8 mouse cellular contexts compared by ENCODE assay signal in the genomic region with DNA sequence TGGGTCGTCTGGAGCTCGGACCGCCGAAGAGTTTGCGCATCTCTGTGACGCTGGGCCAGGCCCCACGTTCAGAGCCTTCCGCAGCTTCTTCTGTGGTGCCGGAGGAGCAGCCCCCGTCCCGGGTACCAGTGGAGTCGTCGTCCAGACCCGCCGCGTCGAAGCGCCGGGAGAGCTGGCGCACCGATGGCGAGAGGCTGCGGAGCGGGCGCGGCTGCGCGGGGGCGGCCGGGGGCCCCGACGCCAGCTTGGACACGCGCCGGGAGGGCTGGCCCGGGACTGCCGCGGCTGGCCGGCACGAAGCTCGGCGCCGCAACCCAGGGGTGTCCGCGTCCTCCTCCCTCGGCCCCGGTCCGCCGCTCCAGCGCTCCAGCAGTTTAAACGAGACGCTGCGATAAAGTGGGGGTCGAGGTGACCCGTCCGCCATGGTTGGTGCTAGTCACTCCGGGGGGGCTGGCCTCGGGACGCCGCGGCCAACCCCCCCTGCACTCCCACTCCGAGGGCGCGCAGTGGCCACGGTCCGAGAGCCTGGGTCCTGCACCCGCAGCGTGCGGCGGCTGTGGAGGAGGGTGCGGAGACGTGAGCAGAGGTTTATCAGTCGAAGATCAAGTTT. TPM values are rescaled to one million over a fixed set of nuclear protein-coding genes. Genes with fewer than 3 reads are reported as not detected.
A peak's percentile ranks its signal among the peaks of the same experiment; 100 is the strongest.
DNase-seq lines count a peak whose midpoint lies in the region; ATAC-seq lines count a peak whose summit lies in the region.

No protein-coding gene starts in this region.

- peak overlapping the region; percentile 94 for H3K4me2 ChIP-seq in intestine, embryonic 14.5 days (ENCODE audit: low read length)
- peak overlapping the region; percentile 88 for H3K4me2 ChIP-seq in midbrain, embryonic 12.5 days (replicated peaks)

- under 1% methylated on average over 72 of the region's 73 CpGs for WGBS in intestine, embryonic 14.5 days
- WGBS in midbrain, embryonic 12.5 days, result 1% methylated on average over 73 of the region's 73 CpGs

- H3K36me3 ChIP-seq in intestine, embryonic 14.5 days (ENCODE audit: control insufficient read depth, insufficient read depth, low read length), result peaks cover 14% of the 10 kb centered on the region; the same call in 1 of the 2 replicates
- H3K36me3 ChIP-seq in midbrain, embryonic 12.5 days, result no peaks in the 10 kb centered on the region

- no peaks in the 10 kb centered on the region for H3K27me3 ChIP-seq in intestine, embryonic 14.5 days (replicated peaks; ENCODE audit: control insufficient read depth, insufficient read depth, low read length)
- H3K27me3 ChIP-seq in midbrain, embryonic 12.5 days, result peaks cover 37% of the 10 kb centered on the region

- H3K4me1 ChIP-seq in intestine, embryonic 14.5 days (replicated peaks; ENCODE audit: control insufficient read depth, insufficient read depth, low read length), result peaks cover 45% of the 10 kb centered on the region
- peaks cover 65% of the 10 kb centered on the region for H3K4me1 ChIP-seq in midbrain, embryonic 12.5 days

- peak overlapping the region; percentile 81 for H3K4me3 ChIP-seq in intestine, embryonic 14.5 days (ENCODE audit: low read depth, low read length)
- H3K4me3 ChIP-seq in midbrain, embryonic 12.5 days, result peak overlapping the region; percentile 57

- no peak for ATAC-seq in CD4-positive, CD25-positive, alpha-beta regulatory T cell, adult 4 months
- peak; percentile 13 for ATAC-seq in intestine, embryonic 14.5 days (replicated peaks; ENCODE audit: low FRiP score, low TSS enrichment, low read depth)
- peak; percentile 1; the same call in 1 of the 2 replicates for ATAC-seq in midbrain, embryonic 12.5 days (ENCODE audit: low FRiP score, low read depth)
- no peak for ATAC-seq in megakaryocyte progenitor cell, adult 5-6 weeks (replicated peaks; ENCODE audit: poor library complexity)

- H3K27ac ChIP-seq in intestine, embryonic 14.5 days (ENCODE audit: low read depth), result peak overlapping the region; percentile 99
- H3K27ac ChIP-seq in midbrain, embryonic 12.5 days (replicated peaks), result peak overlapping the region; percentile 90

- DNase-seq in CD4-positive, CD25-positive, alpha-beta regulatory T cell, adult 2 months (ENCODE audit: low read depth, low spot score), result peak; percentile 26
- peak; percentile 12 for DNase-seq in thymus, postnatal 14 days
- DNase-seq in thymus, postnatal 25 days, result no peak
- no peak for DNase-seq in intestine, embryonic 14.5 days (ENCODE audit: low spot score)
- DNase-seq in retina, embryonic 14.5 days (ENCODE audit: low spot score), result no peak

- H3K9ac ChIP-seq in intestine, embryonic 14.5 days (ENCODE audit: low read length), result peak overlapping the region; percentile 92
- H3K9ac ChIP-seq in midbrain, embryonic 12.5 days (replicated peaks), result peak overlapping the region; percentile 73

- no peaks in the 10 kb centered on the region for H3K9me3 ChIP-seq in intestine, embryonic 14.5 days (ENCODE audit: control insufficient read depth, low read length)
- H3K9me3 ChIP-seq in midbrain, embryonic 12.5 days, result no peaks in the 10 kb centered on the region

RNA-seq across cellular contexts. Expression of a gene that starts 0.5 kb away (rescaled TPM):
- polyA plus RNA-seq in CD4-positive, CD25-positive, alpha-beta regulatory T cell, adult 4 months (2017; shearing (Covaris generic)), result not detected
- 12.9 and 14.2 TPM in 2 replicates for polyA plus RNA-seq in intestine, embryonic 14.5 days (2014; fragmentation: Nextera tagmentation; extraction: Ambion mirVana)
- polyA plus RNA-seq in midbrain, embryonic 12.5 days (2016; fragmentation: Nextera tagmentation; extraction: Ambion mirVana), result 7.1 and 7.9 TPM in 2 replicates
- total RNA-seq in megakaryocyte progenitor cell, adult 5-6 weeks (2015), result 0.12 and 0.44 TPM in 2 replicates
- total RNA-seq in megakaryocyte progenitor cell, adult 5-6 weeks (2017), result 0.08 TPM in 1 of 2 replicates, not detected in the other

RNA-seq across cellular contexts. Expression of a gene that starts 43.0 kb away (rescaled TPM):
- polyA plus RNA-seq in CD4-positive, CD25-positive, alpha-beta regulatory T cell, adult 4 months (2017; shearing (Covaris generic)), result not detected
- 11.1 and 11.9 TPM in 2 replicates for polyA plus RNA-seq in intestine, embryonic 14.5 days (2014; fragmentation: Nextera tagmentation; extraction: Ambion mirVana)
- polyA plus RNA-seq in midbrain, embryonic 12.5 days (2016; fragmentation: Nextera tagmentation; extraction: Ambion mirVana), result 2.2 and 3.0 TPM in 2 replicates
- total RNA-seq in megakaryocyte progenitor cell, adult 5-6 weeks (2015), result 0.42 and 0.49 TPM in 2 replicates
- 0.04 TPM in 1 of 2 replicates, not detected in the other for total RNA-seq in megakaryocyte progenitor cell, adult 5-6 weeks (2017)

Comparison
In these comparisons a context has a peak if more than half of its experiments do, and no peak if none do; other contexts are left out.
1. DNase-seq: peak in CD4-positive, CD25-positive, alpha-beta regulatory T cell, adult 2 months (single experiment) and thymus, postnatal 14 days (single experiment); none in thymus, postnatal 25 days (single experiment), intestine, embryonic 14.5 days (single experiment) and retina, embryonic 14.5 days (single experiment).
2. ATAC-seq: peak in intestine, embryonic 14.5 days (single experiment) and midbrain, embryonic 12.5 days (single experiment); none in CD4-positive, CD25-positive, alpha-beta regulatory T cell, adult 4 months (single experiment) and megakaryocyte progenitor cell, adult 5-6 weeks (single experiment).